12 mouse cellular contexts compared by ENCODE assay signal in genomic region chr2:143131098-143131646, GRCm38 (mm10). TPM values are rescaled to one million over a fixed set of nuclear protein-coding genes. Genes with fewer than 3 reads are reported as not detected.
A peak's percentile ranks its signal among the peaks of the same experiment; 100 is the strongest.
DNase-seq lines count a peak whose midpoint lies in the region; ATAC-seq and TF ChIP-seq lines count a peak whose summit lies in the region.
"Had no signal": no experiment of that assay in that cellular context is flagged by ENCODE, and none has a peak within 500 bp of the region (broad histone marks: within the 10 kb centered on the region; RNA-seq: fewer than 3 reads in every experiment).

No protein-coding gene starts in this region.

- no peaks in the 10 kb centered on the region for H3K36me3 ChIP-seq in midbrain, embryonic 16.5 days (ENCODE audit: control insufficient read depth, insufficient read depth, low read length)
- no peaks in the 10 kb centered on the region for H3K36me3 ChIP-seq in midbrain, embryonic 10.5 days
- H3K36me3 ChIP-seq: embryonic facial prominence, embryonic 15.5 days had no signal

- no peak for TF ChIP-seq CTCF in lung, adult 2 months (IDR thresholded peaks at IDR 0.05; ENCODE audit: insufficient read depth, low read length)

- no peaks in the 10 kb centered on the region for H3K4me1 ChIP-seq in midbrain, embryonic 16.5 days (ENCODE audit: control insufficient read depth, insufficient read depth, low read length)
- H3K4me1 ChIP-seq in midbrain, embryonic 10.5 days = no peaks in the 10 kb centered on the region
- no peaks in the 10 kb centered on the region for H3K4me1 ChIP-seq in lung, adult 2 months (ENCODE audit: control insufficient read depth, insufficient read depth, low read length)
- H3K4me1 ChIP-seq: embryonic facial prominence, embryonic 15.5 days had no signal

- no peak overlapping the region for H3K9ac ChIP-seq in midbrain, embryonic 16.5 days (ENCODE audit: low read depth, low read length)
- H3K9ac ChIP-seq: embryonic facial prominence, embryonic 15.5 days had no signal

- peak; percentile 60; the same call in 1 of the 2 replicates for ATAC-seq in midbrain, embryonic 16.5 days
- peak; percentile 45; the same call in 1 of the 2 replicates for ATAC-seq in cerebellum, adult (ENCODE audit: insufficient number of reproducible peaks, low FRiP score, low TSS enrichment)

- 66% methylated on average over 5 of the region's 5 CpGs for WGBS in midbrain, embryonic 16.5 days
- WGBS in midbrain, embryonic 10.5 days = 79% methylated on average over 5 of the region's 5 CpGs
- 54% methylated on average over 5 of the region's 5 CpGs for WGBS in lung, adult 2 months

- DNase-seq in gastrocnemius, postnatal 14 days = peak; percentile 11
- no peak for DNase-seq in gastrocnemius, postnatal 36 days
- DNase-seq in midbrain, embryonic 10.5 days (ENCODE audit: low spot score) = no peak
- peak; percentile 49 for DNase-seq in layer of hippocampus, adult 11-12 months (ENCODE audit: low spot score)
- no peak for DNase-seq in thymus, adult 18-20 months
- DNase-seq in lung, adult 2 months = no peak
- DNase-seq: lung, adult 18-20 months had no signal

- H3K27me3 ChIP-seq in midbrain, embryonic 16.5 days (ENCODE audit: control insufficient read depth, insufficient read depth, low read depth, low read length) = no peaks in the 10 kb centered on the region
- H3K27me3 ChIP-seq in midbrain, embryonic 10.5 days (ENCODE audit: low read depth, poor library complexity, severe bottlenecking) = no peaks in the 10 kb centered on the region
- H3K27me3 ChIP-seq: embryonic facial prominence, embryonic 15.5 days had no signal

- intact Hi-C loops in gastrocnemius, postnatal 14 days (cut with DNase I; ENCODE audit: low total_unique reads) = no loop called here
- intact Hi-C loops in gastrocnemius, postnatal 36 days (cut with DNase I) = no loop called here

- H3K4me2 ChIP-seq in midbrain, embryonic 16.5 days (ENCODE audit: low read length) = no peak overlapping the region
- H3K4me2 ChIP-seq: embryonic facial prominence, embryonic 15.5 days had no signal

- TF ChIP-seq POLR2A in lung, adult 2 months (IDR thresholded peaks at IDR 0.05; ENCODE audit: borderline replicate concordance, extremely low read depth, low read depth, low read length) = no peak

- no peaks in the 10 kb centered on the region for H3K9me3 ChIP-seq in midbrain, embryonic 16.5 days (replicated peaks; ENCODE audit: control insufficient read depth, low read length, poor library complexity, severe bottlenecking)
- H3K9me3 ChIP-seq in midbrain, embryonic 10.5 days (replicated peaks) = no peaks in the 10 kb centered on the region
- H3K9me3 ChIP-seq: embryonic facial prominence, embryonic 15.5 days had no signal

- H3K27ac ChIP-seq in midbrain, embryonic 16.5 days (ENCODE audit: low read length) = no peak overlapping the region
- no peak overlapping the region for H3K27ac ChIP-seq in midbrain, embryonic 10.5 days (replicated peaks)
- H3K27ac ChIP-seq: embryonic facial prominence, embryonic 15.5 days had no signal

- no peak overlapping the region for H3K4me3 ChIP-seq in midbrain, embryonic 16.5 days (ENCODE audit: low read depth, low read length)
- no peak overlapping the region for H3K4me3 ChIP-seq in midbrain, embryonic 10.5 days
- H3K4me3 ChIP-seq in lung, adult 2 months (replicated peaks; ENCODE audit: extremely low read depth, low read depth, low read length) = no peak overlapping the region
- H3K4me3 ChIP-seq: embryonic facial prominence, embryonic 15.5 days had no signal

RNA-seq across cellular contexts. Expression of gene Otor, which starts 52.9 kb away (rescaled TPM):
- total RNA-seq in gastrocnemius, postnatal 14 days (2021) = not detected
- total RNA-seq in gastrocnemius, postnatal 36 days (2021) = not detected
- polyA plus RNA-seq in midbrain, embryonic 16.5 days (2015; fragmentation: Nextera tagmentation; extraction: Ambion mirVana) = 0.98 and 1.8 TPM in 2 replicates
- polyA plus RNA-seq in midbrain, embryonic 10.5 days (2016; fragmentation: Nextera tagmentation; extraction: Ambion mirVana) = 0.78 and 1.7 TPM in 2 replicates
- not detected in 2 replicates for polyA plus RNA-seq in lung, adult 2 months (2012; rRNA removed)
- total RNA-seq: heart, adult 8-10 months; layer of hippocampus, postnatal 14 days had no signal

Comparison
In these comparisons a context has a peak if more than half of its experiments do, and no peak if none do; other contexts are left out.
1. DNase-seq: peak in gastrocnemius, postnatal 14 days (single experiment) and layer of hippocampus, adult 11-12 months (single experiment); none in gastrocnemius, postnatal 36 days (0 of 2), midbrain, embryonic 10.5 days (single experiment), thymus, adult 18-20 months (0 of 2) and lung, adult 2 months (single experiment).